Mouse (Mus musculus): ENCODE data around the gene Ptpn13.

Ptpn13 gene

DNA sequence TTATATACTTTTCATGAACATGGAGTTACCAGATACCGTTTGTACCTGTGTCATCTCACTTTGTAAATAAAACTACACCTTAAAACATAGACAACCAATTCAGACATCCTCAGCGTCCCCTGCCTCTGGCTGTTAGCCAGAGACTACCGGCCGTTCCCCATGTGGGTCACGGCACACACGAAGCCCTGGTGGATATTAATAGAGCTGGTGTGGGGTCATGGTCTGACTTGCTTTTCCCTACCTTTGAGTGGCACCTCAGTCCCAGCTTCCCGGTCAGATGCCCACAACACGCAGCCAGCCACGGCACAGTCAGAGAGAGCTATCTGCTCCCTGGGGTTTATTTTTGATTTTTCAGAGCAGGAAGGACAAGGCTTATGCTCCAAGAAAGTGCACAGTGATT is 173.3 kb downstream of the Ptpn13 start:
- no peak for DNase-seq

DNA sequence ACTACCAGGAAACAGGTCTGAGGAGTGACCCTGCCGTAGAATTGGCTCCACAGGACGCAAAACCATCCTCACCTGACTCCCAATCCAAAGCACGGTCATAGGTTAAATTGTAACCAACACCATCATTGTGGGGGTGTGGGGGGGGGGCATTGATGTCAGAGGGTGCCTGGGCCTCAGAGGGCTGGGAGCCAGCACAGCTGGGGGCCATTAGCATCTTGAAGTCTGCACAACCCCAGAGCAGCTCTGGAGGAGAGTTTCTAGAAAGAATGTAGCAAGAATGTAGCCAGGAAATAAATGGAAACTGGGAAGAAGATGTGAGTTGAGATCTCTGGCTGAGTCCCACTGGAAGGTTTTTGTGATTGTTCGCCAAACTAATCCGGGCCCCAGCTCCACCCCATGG is 173.9 kb downstream of the Ptpn13 start:
- no peak for DNase-seq

DNA sequence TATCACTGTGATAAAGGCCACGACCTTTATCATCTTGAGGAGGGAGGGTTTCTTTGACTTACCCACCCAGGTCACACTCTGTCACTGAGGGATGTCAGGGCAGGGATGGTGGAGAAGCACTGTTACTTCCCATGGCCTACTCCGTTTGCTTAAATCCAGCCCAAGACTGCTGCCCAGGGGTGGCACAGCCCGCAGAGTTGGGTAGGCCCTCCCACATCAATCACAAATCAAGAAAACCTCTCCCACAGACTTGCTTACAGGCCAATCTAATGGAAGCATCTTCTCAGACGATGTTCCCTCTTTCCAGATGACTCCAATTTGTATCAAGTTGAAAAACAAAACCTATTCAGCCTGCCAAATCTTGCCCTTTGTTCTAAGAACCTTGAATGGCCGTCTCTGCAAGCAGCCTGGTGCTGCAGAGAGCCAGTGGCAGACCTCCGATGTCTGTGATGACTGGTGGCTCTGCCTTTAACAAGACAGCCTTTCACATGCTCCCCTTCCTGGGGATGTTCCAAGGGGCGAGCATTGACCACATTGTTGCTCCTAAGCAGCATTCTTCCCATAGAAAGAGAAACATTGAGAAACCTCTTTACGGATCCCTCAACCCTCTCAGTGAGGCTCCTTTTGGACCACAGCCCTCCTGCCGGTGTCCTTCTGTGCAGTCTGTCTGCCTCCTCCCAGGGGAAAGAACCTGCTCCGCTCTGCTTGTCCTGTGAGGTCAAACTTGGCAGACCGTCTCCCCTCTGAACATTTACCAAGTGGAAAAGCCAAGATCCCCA is 178.3 kb downstream of the Ptpn13 start:
- DNase-seq: peak; percentile 43 to 46

DNA sequence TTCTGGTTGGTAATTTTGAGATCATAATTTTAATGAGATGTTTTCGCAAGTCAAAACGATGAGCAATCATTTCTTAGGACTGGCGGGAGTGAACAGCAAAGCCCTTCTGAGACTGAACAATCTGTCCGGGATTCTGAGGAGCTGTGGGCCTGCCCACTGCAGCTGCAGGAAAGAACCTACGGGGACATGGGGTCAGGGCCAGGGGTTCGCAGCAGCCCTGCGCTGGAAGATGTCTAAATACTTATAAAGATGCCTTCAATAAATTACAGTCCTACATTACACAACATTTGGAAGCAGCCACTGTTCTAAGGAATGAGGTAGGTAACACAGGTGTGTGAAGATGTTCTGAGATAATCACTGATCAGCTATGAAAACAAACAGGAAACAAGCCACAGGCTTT is 180.7 kb downstream of the Ptpn13 start:
- DNase-seq: no peak

DNA sequence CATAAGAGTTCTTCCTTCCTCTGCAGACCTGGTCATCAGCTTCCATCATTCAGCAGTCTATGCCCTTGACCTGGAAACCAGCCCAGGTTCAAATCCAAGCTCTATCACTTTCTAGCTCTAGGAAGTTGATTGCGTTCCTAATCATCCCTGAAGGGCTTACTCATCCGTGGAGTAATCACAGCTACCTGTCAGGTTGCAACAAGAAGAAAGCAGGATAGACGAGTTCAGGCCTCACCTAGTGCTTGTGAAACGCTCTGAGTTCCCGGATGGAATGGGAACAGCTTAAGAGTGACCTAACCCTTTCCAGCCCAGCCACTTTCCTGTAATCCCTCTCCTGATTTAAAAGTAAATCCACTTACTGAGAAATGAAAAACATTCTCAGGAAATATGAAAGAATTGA is 185.2 kb downstream of the Ptpn13 start:
- DNase-seq: no peak

DNA sequence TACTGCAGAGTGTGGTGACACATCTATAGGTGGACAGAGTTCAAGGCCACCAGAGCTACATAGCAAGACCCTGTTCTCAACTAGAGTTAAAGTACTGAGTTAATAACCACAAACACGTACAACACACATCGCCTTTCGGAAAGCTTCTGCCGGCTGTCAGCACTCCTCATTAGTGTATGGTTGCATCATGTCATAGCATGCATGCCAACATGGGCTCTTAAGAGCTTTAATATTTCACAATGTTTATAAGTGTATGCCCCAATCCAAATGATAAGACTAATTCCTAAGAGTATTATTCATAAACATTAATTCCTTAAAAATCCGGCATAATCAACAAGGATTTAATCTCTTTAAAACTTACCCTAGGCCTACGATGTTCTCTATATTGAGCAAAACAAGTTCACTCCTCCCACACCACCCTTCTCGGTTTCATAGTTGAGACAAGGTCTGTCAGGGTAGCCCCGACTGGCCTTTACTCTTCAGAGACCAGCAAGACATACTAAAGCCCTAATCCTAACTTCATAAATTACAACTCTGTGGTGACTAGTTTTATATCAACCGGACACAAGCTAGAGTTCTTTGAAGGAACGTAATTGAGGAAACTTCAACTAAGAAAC is 186.0 kb downstream of the Ptpn13 start:
- DNase-seq: no peak

DNA sequence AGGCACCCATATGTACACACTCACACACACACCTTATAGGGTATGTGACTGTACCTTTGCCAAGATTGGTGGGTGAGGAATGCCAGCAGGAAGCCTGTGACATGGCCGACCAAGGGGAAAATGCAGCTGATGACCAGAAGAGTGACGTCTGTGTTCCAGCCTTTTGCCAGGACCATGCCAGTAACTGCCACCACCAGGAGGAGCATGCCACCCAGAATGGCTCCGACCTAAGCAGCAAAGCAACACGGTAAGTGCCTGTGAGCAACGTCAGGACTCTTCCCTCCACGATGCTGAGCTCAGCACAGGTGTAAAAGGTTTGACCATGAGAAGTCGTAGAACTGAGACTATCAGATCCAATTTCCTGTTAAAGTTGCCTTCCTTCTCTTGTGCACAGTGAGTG is 187.3 kb downstream of the Ptpn13 start:
- DNase-seq: no peak

DNA sequence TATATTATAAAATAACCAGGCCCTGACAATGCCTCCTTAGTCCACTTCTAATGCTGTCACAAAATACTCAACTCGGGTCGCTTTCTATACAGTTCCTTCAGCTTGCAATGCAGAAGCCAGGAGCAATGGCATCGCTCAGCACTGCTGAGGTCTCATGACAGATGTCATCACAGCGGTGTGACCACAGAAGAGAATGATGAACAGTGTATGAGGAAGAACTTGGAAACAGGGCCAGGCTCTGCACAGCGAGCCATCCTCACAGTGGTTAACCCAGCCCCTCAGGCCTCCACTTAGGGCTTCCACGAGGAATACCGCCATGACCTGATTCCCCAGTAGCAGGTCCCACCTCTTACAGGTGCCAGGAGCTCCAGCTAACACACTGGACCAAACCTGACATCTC is 189.4 kb downstream of the Ptpn13 start:
- no peak for DNase-seq

DNA sequence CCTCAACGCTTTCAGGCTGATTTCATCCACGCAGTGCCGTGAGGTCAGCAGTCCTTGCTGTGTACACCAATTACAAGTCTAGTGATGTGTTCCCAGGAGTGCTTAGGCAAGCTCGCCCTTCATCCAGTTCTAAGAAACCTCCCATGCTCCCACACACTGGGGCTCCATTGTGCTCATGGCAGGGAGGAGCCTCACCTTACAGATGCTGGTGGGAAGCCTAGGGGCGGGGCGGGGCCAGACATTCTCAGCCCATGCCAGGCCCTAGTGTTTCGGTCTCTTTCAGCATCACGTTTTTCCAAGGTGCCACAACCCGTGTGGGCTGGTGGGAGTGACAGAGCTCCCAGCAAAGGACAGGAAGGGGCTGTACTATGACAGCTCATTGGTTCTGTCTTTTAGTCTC is 192.2 kb downstream of the Ptpn13 start:
- DNase-seq: no peak

DNA sequence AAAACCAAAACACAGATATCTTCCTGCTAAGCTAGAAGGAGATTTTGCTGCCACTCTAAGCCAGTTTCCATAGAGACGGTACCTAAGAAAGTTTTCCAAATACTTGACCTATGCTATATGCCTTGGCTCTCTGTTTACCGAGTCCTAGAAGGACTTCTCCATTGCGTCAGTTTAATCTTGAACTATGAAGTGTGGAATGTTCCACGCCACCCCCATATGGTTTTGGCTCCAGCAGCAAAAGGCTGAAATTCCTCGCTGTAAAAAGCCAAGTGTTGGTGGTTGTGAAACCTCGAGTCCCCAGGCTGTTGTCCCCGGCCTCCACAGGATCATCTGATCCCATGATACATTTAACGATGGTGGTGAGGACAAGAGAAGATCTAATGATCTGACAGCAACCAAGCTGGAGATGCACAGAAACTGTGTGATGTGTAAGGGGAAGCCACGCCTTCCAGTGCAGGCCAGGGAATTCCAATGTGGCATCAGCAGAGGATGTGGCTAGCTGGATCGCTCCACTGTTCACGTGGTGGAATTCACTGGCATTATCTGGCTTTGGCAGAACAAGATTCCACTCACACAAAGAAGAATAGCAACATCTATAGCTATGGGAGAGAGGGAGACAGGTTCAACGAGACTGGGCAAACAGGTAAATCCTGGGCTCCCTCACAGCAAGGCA is 195.4 kb downstream of the Ptpn13 start:
- DNase-seq: no peak

DNA sequence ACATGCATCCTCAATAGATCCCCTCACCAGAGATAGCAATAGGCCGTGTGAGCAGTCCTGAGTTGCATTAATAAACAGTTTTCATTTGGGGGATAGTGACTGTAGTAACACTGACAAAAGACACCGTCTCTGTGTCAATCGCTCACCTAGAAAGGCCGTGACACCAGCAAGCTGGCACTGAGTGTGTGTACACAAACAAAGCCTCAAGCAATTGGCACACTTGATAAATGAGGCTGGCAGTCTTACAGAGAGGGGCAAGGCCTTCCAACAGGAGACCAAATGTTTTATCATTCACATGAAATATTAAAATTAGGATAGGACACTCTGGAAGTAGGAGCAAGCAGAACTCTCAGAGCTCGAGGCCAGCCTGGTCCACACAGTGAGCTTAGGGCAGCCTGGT is 197.3 kb downstream of the Ptpn13 start:
- DNase-seq: no peak

DNA sequence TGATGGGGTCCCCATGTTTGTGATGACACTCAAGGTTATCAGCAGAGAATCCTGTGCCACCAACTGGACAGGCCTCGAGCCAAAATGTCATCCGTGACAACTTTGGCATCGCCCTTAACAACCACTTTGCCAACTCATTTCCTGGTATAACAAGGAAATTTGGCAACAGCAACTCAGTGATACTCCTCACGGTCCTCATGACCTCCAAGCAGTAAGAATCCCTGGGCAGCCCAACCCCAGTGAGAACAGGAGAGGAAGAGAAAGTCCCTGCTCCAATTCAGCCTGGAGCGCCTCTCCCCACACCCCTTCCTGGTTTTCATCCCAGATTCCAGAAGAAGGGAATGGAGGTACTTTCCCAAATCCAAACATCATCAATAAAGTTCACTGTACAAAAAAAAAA is 199.8 kb downstream of the Ptpn13 start:
- DNase-seq: no peak

DNA sequence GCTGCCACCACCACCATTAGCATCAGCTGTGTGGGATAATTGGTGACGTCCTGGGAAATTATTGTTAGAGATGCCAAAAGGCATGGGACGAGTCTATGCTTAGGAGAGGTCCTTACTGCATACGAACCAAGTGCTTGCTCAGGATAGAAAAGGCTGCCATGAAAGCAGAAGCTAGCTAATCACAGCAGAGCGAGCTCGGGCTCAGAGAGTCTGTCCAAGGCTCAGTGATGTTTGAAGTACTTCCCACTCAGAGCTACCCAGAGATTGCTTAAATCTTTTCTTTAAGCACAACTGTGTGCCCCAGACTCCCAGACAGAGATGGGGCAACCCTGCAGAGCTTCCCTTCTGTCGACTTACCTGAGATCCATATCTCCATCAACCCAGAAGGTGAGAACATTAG is 203.5 kb downstream of the Ptpn13 start:
- no peak for DNase-seq

DNA sequence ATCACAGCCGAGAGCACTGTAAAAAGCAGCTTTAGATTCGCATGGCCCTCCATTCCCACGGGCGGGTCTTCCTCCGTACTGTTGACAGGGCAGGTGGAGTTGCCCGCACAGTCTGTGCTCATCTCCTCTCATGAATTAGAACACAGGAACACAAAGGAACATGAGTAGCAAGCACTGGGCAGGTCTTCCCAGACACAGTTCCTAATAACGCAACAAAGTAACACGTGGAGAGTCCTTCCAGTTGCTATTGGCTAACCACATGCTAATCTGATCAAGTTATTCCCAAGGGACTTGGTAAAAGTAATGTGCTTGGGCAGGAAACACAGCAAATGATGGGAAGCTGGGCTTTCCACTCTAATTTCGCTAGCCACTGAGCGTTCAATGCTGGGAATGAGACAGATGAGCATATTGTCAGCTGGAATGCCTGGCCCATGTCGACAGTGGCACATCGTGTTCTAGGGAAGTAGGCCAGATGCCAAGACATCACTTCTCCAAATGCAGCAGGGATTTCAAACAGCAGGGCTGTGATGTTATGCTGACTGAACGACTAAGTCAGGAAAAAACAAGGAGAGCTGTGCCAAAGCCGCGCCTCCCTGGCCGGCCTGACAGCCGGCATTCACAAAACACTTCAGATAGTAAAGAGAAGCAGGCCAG is 204.2 kb downstream of the Ptpn13 start, which contains the start of gene Slc10a6:
Slc10a6 (minus strand) TSS at position 293 of the 654 bp plus-strand sequence.
- peak; percentile 6 to 16 for DNase-seq

DNA sequence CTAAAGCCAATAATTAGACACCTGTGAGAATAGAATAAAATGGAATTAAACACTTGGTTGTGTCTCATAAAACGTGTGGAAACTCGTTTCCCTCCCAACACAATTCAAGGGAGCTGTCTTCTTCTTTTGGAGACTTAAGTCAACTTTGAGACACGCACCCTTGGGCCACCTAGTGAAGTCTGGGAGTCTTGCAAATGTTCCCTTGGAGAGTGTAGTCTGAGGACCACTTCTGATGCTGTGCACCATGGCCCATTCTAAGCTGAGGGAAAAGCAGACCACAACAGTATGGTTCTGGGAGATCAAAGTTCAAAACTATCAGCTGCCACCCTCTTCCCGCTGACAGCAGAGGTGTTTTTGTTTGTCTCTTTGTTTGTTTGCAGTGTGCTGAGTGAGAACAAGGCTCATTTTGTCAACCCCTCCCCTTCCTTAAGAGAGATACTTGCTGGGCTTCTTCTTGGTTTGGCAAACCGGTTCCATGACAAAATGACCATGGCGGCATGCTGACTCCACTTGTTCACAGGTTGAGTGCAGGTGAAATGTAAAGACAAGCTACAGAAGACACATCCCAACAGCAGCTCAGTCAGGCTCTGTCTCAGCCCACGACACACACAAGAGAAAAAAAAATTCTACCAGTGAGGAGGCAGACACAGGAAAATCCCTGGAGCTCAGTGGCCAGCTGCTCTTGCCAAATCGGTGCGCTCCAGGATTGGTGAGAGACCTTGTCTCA is 205.0 kb downstream of the Ptpn13 start:
- no peak for DNase-seq

DNA sequence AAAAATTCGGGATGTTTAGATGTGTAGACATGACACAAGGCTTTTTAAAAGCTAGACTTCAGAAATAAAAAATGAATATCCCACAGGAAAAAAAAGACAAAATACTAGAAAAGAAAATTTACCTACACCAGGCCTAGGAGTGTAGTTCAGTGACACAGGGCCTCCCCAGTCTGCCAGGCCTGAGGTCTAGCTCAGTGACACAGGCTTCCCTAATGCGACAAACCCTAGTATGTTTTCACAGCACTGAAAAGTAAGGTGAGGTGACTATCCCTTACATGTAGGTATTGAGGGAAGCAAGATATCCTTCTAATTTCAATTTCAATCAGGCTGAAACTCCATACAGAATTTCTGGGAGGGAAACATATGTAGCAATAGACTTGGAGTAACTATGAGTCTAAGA is 212.2 kb downstream of the Ptpn13 start:
- no peak for DNase-seq

DNA sequence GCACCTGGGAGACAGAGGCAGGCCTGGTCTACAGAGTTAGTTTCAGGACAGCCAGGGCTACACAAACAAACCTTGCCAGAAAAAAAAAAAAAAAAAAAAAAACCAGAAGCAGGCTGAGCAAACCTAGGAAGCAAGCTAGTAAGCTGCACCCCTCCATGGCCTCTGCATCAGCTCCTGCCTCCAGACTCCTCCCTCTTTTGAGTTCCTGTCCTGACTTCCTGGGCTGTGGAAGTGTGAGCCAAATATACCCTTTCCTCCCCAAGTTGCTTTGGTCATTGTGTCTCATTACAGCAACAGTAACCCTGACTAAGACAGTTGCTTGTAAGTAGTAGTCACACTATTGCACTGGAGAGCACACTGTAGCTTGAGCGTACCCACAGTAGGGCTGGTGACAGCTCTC is 219.2 kb downstream of the Ptpn13 start:
- DNase-seq: no peak

DNA sequence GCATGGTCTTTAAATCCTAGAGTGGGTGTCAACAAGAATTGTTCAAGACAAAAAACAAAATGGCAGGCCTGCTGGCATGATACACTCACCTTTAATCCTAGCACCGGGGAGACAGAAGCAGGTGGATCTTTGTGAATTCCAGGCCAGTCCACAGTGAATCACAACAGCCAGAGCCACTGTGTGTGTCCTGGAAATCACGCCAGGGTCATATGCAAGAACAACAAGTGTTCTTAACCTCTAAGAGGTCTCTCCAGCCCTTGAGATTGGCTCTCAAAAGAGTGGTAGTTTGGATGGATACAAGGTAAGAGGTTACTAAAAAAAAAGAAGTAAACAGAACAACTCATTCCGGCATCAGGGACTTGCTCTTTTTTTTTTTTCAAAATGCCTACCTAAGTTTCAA is 222.3 kb downstream of the Ptpn13 start:
- no peak for DNase-seq

All from cerebellum, adult 18-20 months (tissue).